Mouse (Mus musculus) midbrain, embryonic 10.5 days (tissue): Measurements from ENCODE around the gene Abcc6. TPM values are rescaled to one million over a fixed set of nuclear protein-coding genes. Genes with fewer than 3 reads are reported as not detected.
"Not testable (repeated sequence)": the region's sequence is repeated elsewhere in the genome, so short reads cannot be mapped to it uniquely, and the experiment has no call there.

Experiments
- DNase-seq: peaks from one replicate; pipeline ENCODE4 v3.0.0-alpha.2; 2017; ENCODE audit warnings: low spot score
- H3K27ac ChIP-seq: fragments of 300-500 bp; sonication (generic); replicated peaks from 2 replicates; pipeline ENCODE4 v1.5.1; 2016; ENCODE audit warnings: mild to moderate bottlenecking
- H3K27me3 ChIP-seq: fragments of 300-500 bp; sonication (generic); 2 replicates; pipeline ENCODE4 v1.6.1; 2016; ENCODE audit warnings: low read depth, mild to moderate bottlenecking; ENCODE audit not compliant: poor library complexity, severe bottlenecking
- H3K36me3 ChIP-seq: fragments of 300-500 bp; sonication (generic); 2 replicates; pipeline ENCODE4 v1.6.1; 2016; ENCODE audit warnings: mild to moderate bottlenecking, moderate library complexity
- H3K4me1 ChIP-seq: fragments of 300-500 bp; sonication (generic); 2 replicates; pipeline ENCODE4 v1.6.1; 2016
- H3K4me3 ChIP-seq: fragments of 300-500 bp; sonication (generic); 2 replicates; pipeline ENCODE4 v1.5.1; 2016; ENCODE audit warnings: mild to moderate bottlenecking, moderate library complexity
- H3K9me3 ChIP-seq: fragments of 300-500 bp; sonication (generic); replicated peaks from 2 replicates; pipeline ENCODE4 v1.6.1; 2016; ENCODE audit warnings: mild to moderate bottlenecking
- WGBS: fragments of 180-500 bp; shearing (Covaris S2); methylation state at CpG from one replicate; pipeline ENCODE4 v1.1.7; 2016; 5-methylcytosine and 5-hydroxymethylcytosine counted together
- polyA plus RNA-seq: library from polyadenylated mRNA; unstranded; fragments of >200 nt; fragmentation: Nextera tagmentation; extraction: Ambion mirVana; gene quantifications from 2 replicates; pipeline ENCODE4 v1.2.1, GENCODE M21; 2016

The Abcc6 gene
- polyA plus RNA-seq, 1 experiment from 2014 or later, result 0.17 TPM

GRCm38 (mm10) chr7:45971831-45972723, 58.0 kb downstream of the Abcc6 start:
- Histone ChIP-seq H3K4me3 (no peak overlapping the region), H3K36me3 (no peaks in the 10 kb centered on the region), H3K27ac (no peak overlapping the region), H3K27me3 (no peaks in the 10 kb centered on the region), H3K9me3 (no peaks in the 10 kb centered on the region), H3K4me1 (no peaks in the 10 kb centered on the region)
- DNase-seq, result no peak
- WGBS, result 81% methylated on average over 11 of the region's 11 CpGs

GRCm38 (mm10) chr7:45956611-45957010, 73.5 kb downstream of the Abcc6 start:
- no peak overlapping the region for H3K27ac ChIP-seq
- no peak for DNase-seq
- H3K36me3 ChIP-seq, result no peaks in the 10 kb centered on the region
- H3K4me3 ChIP-seq, result no peak overlapping the region
- H3K27me3 ChIP-seq, result no peaks in the 10 kb centered on the region
- no peaks in the 10 kb centered on the region for H3K4me1 ChIP-seq
- no peaks in the 10 kb centered on the region; the same call in 1 of the 2 replicates for H3K9me3 ChIP-seq
- 80% methylated on average over 4 of the region's 4 CpGs for WGBS

GRCm38 (mm10) chr7:45949061-45949460, 81.0 kb downstream of the Abcc6 start:
- WGBS, result 84% methylated on average over 4 of the region's 4 CpGs
- Histone ChIP-seq H3K27ac (no peak overlapping the region), H3K4me1 (no peaks in the 10 kb centered on the region), H3K27me3 (no peaks in the 10 kb centered on the region), H3K4me3 (no peak overlapping the region), H3K9me3 (no peaks in the 10 kb centered on the region; the same call in 1 of the 2 replicates), H3K36me3 (no peaks in the 10 kb centered on the region)
- no peak for DNase-seq

DNA sequence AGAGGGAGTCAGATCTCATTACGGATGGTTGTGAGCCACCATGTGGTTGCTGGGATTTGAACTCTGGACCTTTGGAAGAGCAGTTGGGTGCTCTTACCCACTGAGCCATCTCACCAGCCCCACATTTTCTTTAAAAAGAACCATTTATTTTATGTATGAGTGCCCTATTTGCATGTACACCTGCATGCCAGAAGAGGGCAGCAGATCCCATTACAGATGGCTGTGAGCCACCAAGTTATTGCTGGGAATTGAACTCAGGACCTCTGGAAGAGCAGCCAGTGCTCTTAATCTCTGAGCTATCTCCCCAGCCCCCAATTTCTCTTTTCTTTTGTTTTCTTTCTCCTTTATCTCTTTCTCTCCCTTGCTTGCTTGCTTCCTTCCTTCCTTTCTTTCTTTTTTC, 86.8 kb downstream of the Abcc6 start:
- H3K27ac ChIP-seq, H3K36me3 ChIP-seq, H3K4me1 ChIP-seq, H3K27me3 ChIP-seq, H3K4me3 ChIP-seq, DNase-seq, H3K9me3 ChIP-seq: not testable (repeated sequence)
- WGBS, result 70% methylated on average over 1 of the region's 1 CpGs

DNA sequence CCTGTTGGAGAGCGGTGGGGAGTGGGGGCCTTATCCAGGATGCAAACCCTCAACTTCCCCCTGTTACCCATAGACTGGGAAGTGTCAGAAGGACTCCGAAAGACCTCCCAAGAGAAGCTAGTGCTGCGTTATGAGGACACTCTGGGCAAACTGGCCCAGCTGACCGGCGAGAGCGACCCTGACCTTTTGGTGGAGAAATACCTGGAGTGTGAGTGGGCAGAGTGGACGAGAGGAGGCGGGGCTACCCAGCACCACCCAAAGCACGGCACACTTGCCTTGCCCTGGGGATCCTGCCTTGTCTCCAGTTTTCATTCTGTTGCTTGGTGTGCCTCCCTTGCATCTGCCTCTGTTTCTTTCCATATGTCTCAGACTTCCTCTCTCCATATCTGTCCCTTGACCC, 88.1 kb downstream of the Abcc6 start:
- WGBS, result 86% methylated on average over 9 of the region's 9 CpGs
- no peaks in the 10 kb centered on the region for H3K27me3 ChIP-seq
- H3K27ac ChIP-seq, result no peak overlapping the region
- no peaks in the 10 kb centered on the region for H3K4me1 ChIP-seq
- H3K9me3 ChIP-seq, result no peaks in the 10 kb centered on the region
- H3K4me3 ChIP-seq, result no peak overlapping the region
- H3K36me3 ChIP-seq, result no peaks in the 10 kb centered on the region
- no peak for DNase-seq

DNA sequence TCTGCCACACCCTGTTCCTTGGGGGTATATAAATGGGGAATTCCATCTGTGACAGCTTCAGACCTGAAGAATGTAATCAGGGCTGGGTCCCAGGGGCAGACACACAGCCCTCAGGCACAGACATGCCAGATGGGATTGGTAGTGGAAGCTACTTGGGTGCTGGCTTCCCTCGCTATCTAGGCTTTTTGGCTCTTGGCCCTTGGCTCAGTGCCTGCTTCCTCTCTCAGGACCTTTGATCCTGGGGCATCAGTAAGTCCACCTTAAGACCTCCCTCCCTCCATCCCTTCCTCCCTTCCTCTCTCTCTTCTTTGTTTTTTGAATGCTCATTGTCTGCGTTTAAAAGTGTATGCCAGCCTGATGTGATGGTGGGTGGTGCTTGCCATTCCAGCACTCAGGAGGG, 90.3 kb downstream of the Abcc6 start:
- no peaks in the 10 kb centered on the region for H3K36me3 ChIP-seq
- H3K4me3 ChIP-seq, result no peak overlapping the region
- no peak for DNase-seq
- H3K27me3 ChIP-seq, result no peaks in the 10 kb centered on the region
- no peak overlapping the region for H3K27ac ChIP-seq
- 56% methylated on average over 2 of the region's 2 CpGs for WGBS
- H3K4me1 ChIP-seq, result no peaks in the 10 kb centered on the region
- H3K9me3 ChIP-seq, result no peaks in the 10 kb centered on the region

GRCm38 (mm10) chr7:45935114-45935513, 95.0 kb downstream of the Abcc6 start:
- no peaks in the 10 kb centered on the region for H3K4me1 ChIP-seq
- H3K27me3 ChIP-seq, result no peaks in the 10 kb centered on the region
- 38% methylated on average over 7 of the region's 7 CpGs for WGBS
- no peaks in the 10 kb centered on the region; the same call in 1 of the 2 replicates for H3K9me3 ChIP-seq
- H3K27ac ChIP-seq, result no peak overlapping the region
- H3K36me3 ChIP-seq, result 0 out of 2 replicates have a peak, but pooled peaks cover 5% of the 10 kb centered on the region
- H3K4me3 ChIP-seq, result no peak overlapping the region
- DNase-seq, result peak; percentile 52

DNA sequence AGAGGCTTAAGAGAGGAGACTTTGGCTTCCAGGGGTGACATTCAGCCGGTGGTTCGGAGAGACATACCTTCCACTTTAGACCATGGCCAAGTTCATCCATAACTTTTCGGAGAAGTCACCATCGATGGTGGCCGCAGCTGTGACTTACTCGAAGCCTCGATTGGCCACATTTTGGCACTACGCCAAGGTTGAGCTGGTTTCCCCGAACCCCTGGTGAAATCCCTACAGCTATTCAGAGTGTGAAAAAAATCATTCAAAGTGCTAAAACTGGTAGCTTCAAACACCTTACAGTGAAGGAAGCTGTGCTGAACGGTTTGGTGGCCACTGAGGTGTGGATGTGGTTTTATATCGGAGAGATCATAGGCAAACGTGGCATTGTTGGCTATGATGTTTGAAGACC, 96.3 kb downstream of the Abcc6 start:
- H3K36me3 ChIP-seq, H3K4me3 ChIP-seq, H3K4me1 ChIP-seq, H3K27me3 ChIP-seq, DNase-seq, H3K27ac ChIP-seq, H3K9me3 ChIP-seq: not testable (repeated sequence)
- 94% methylated on average over 12 of the region's 12 CpGs for whole genome bisulfite sequencing

DNA sequence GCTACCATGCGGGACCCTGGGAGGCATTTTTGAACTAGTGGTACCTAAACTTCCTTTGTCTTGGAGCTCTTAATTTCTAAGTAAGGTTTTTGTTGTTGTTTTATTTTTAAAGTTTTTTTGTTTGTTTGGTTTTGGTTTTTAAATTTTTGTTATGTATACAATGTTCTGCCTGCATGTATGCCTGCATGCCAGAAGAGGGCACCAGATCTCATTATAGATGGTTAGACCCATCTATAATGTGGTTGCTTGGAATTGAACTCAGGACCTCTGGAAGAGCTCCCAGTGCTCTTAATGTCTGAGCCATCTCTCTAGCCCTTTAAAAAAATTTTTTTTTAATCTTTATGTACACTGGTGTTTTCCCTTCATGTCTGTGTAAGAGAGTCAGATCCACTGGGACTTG, 100.4 kb downstream of the Abcc6 start:
- WGBS, result 83% methylated on average over 1 of the region's 1 CpGs

GRCm38 (mm10) chr7:45928626-45929295, 101.3 kb downstream of the Abcc6 start:
- DNase-seq, result no peak
- Histone ChIP-seq H3K36me3 (peaks cover 5% of the 10 kb centered on the region; the same call in 1 of the 2 replicates), H3K9me3 (peaks cover 2% of the 10 kb centered on the region; the same call in 1 of the 2 replicates), H3K27me3 (peaks cover 34% of the 10 kb centered on the region), H3K4me3 (peak overlapping the region; percentile 30), H3K27ac (no peak overlapping the region; the same call in 1 of the 2 replicates), H3K4me1 (peaks cover 15% of the 10 kb centered on the region)
- WGBS, result 8% methylated on average over 20 of the region's 23 CpGs

More for the DNA sequence above, 100.4 kb downstream of the Abcc6 start:
- Histone ChIP-seq H3K36me3 (peaks cover 5% of the 10 kb centered on the region; the same call in 1 of the 2 replicates), H3K4me3 (no peak overlapping the region), H3K27me3 (peaks cover 26% of the 10 kb centered on the region), H3K9me3 (peaks cover 2% of the 10 kb centered on the region; the same call in 1 of the 2 replicates), H3K4me1 (peaks cover 6% of the 10 kb centered on the region), H3K27ac (no peak overlapping the region)
- DNase-seq, result no peak

GRCm38 (mm10) chr7:45924429-45924816, 105.7 kb downstream of the Abcc6 start:
- H3K4me3 ChIP-seq, result peak overlapping the region; percentile 55
- 0 out of 2 replicates have a peak, but pooled peaks cover 2% of the 10 kb centered on the region for H3K9me3 ChIP-seq
- 11% methylated on average over 14 of the region's 14 CpGs for WGBS
- peaks cover 38% of the 10 kb centered on the region for H3K4me1 ChIP-seq
- peaks cover 54% of the 10 kb centered on the region for H3K27me3 ChIP-seq
- peak overlapping the region; percentile 85 for H3K27ac ChIP-seq
- no peaks in the 10 kb centered on the region; the same call in 1 of the 2 replicates for H3K36me3 ChIP-seq
- peak; percentile 32 for DNase-seq

GRCm38 (mm10) chr7:45923762-45924428, 106.2 kb downstream of the Abcc6 start, which contains the start of gene Ccdc114:
Ccdc114 (plus strand) TSS chr7:45924072.
- peaks cover 53% of the 10 kb centered on the region for H3K27me3 ChIP-seq
- no peaks in the 10 kb centered on the region; the same call in 1 of the 2 replicates for H3K36me3 ChIP-seq
- H3K4me3 ChIP-seq, result peak within 1 kb of the TSS; percentile 55
- H3K27ac ChIP-seq, result peak within 1 kb of the TSS; percentile 85
- H3K9me3 ChIP-seq, result 0 out of 2 replicates have a peak, but pooled peaks cover 2% of the 10 kb centered on the region
- H3K4me1 ChIP-seq, result peaks cover 40% of the 10 kb centered on the region
- peak; percentile 68 for DNase-seq
- WGBS, result 5% methylated on average over 24 of the region's 24 CpGs
